Mouse (Mus musculus) bone marrow macrophage, adult 2 months (primary cell): ENCODE results near the gene Mfsd2a. TPM values are rescaled to one million over a fixed set of nuclear protein-coding genes. Genes with fewer than 3 reads are reported as not detected.

Source experiments
- H3K27ac ChIP-seq: 2 replicates; pipeline ENCODE4 v1.5.1; 2012; ENCODE audit warnings: low read depth, low read length; ENCODE audit not compliant: insufficient read depth
- H3K4me1 ChIP-seq: 2 replicates; pipeline ENCODE4 v1.6.1; 2012; ENCODE audit warnings: low read length; ENCODE audit not compliant: control insufficient read depth, insufficient read depth
- H3K4me3 ChIP-seq: 2 replicates; pipeline ENCODE4 v1.5.1; 2012; ENCODE audit warnings: mild to moderate bottlenecking, low read length, moderate library complexity; ENCODE audit not compliant: insufficient read depth
- CTCF ChIP-seq: IDR thresholded peaks from 2 replicates; pipeline ENCODE4 v1.5.1; 2012; ENCODE audit warnings: low read depth, mild to moderate bottlenecking, low read length, moderate library complexity
- POLR2A ChIP-seq: IDR thresholded peaks from 2 replicates; pipeline ENCODE4 v1.6.1; 2012; ENCODE audit warnings: mild to moderate bottlenecking, low read depth, low read length, borderline replicate concordance
- polyA plus RNA-seq: library from polyadenylated mRNA; stranded (reverse); fragments of >200 nt; gene quantifications from 2 replicates; pipeline ENCODE4 v1.2.4, GENCODE M21; 2012; ENCODE audit not compliant: missing spikeins, insufficient read depth, insufficient read length

The Mfsd2a gene
- polyA plus RNA-seq, 1 experiment, result not detected

GRCm38 (mm10) chr4:122939048-122939796 is 21.8 kb downstream of the Mfsd2a start:
- Histone ChIP-seq H3K4me1 (peaks cover 5% of the 10 kb centered on the region; the same call in 1 of the 2 replicates), H3K27ac (no peak overlapping the region), H3K4me3 (no peak overlapping the region)
- TF ChIP-seq POLR2A (no peak), CTCF (no peak)

DNA sequence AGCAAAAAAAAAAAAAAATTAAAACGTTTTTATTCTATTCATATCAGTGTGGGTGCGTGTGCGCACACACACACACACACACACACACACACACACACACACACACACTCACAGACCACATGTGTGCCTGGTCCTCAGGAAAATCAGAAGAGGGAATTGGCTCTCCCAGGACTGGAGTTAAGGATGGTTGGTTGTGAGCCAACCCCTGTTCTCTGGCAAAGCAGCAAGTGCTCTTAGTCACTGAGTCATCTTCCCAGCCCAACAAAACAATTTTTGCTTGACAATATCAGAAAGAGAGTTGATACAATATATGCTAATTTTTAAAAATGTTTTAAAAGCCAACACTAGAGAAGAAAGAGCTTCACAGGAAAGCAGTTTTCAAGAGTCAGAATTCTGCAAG is 23.5 kb downstream of the Mfsd2a start:
- H3K4me1 ChIP-seq, result peaks cover 7% of the 10 kb centered on the region
- H3K27ac ChIP-seq, result no peak overlapping the region
- H3K4me3 ChIP-seq, result no peak overlapping the region
- TF ChIP-seq CTCF, result no peak
- no peak for TF ChIP-seq POLR2A

DNA sequence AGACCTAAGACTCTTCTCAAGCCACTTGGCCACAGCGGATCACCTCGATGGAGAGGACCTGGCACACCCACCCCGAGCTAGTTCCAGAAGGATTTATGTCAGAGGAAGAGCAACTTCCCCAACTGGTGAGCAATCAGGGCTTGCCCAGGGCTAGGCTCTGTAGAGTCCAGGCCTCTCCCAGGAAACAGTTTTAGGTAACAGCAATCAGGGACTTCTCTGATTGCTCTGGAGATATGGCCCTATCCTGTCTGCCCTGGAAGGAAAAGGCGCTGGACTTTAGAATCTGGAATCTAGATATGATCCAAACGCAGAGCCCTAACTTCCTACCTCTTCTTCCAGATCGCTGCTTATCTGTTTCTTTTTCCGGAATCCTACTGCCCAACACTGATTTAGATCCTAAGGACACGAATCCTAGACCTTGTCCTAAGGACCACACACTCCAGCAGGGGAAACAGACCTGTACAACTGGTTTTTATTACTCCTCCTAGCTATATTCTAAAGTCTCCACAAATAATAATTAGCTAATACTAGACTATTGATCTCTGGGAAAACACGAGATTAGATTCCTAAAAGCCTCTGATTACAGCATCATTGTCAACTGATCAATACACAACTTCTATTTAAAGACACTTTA is 25.4 kb downstream of the Mfsd2a start:
- no peak for TF ChIP-seq POLR2A
- no peak for TF ChIP-seq CTCF
- no peak overlapping the region for H3K27ac ChIP-seq
- peaks cover 7% of the 10 kb centered on the region for H3K4me1 ChIP-seq
- no peak overlapping the region for H3K4me3 ChIP-seq

- no peak for TF ChIP-seq CTCF
- no peak for TF ChIP-seq POLR2A
- H3K4me1 ChIP-seq, result peaks cover 7% of the 10 kb centered on the region
- no peak overlapping the region for H3K27ac ChIP-seq
- no peak overlapping the region for H3K4me3 ChIP-seq
These were observed 27.1 kb downstream of the Mfsd2a start for GRCm38 (mm10) chr4:122933857-122934256.

DNA sequence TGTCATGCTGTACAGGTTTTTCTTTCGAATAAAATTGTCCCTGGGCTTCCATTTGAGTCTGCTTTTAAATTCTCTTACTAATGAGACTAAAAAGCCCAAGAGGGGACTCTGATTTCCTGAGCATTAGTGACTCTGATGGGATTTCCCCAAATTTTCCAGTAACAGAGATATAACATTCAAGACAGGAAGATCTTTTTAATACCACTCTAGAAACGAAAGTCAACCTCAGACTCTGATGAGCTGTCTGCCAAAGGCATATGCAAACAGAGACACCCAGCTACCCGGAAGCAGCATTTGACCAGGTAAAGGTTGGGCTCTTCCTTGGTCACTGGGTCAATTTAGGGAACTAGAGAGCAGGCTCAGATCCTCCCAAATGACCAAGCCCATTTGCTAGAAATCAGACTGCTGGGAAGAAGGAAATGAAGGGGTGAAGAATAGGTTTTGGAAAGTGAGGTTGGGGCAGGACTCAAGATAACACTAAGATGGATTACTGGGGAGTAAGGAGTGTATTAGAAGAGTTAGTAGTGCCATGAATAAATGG is 27.9 kb downstream of the Mfsd2a start:
- H3K4me3 ChIP-seq, result no peak overlapping the region
- no peak overlapping the region for H3K27ac ChIP-seq
- H3K4me1 ChIP-seq, result peaks cover 7% of the 10 kb centered on the region
- TF ChIP-seq CTCF, result no peak
- TF ChIP-seq POLR2A, result no peak

DNA sequence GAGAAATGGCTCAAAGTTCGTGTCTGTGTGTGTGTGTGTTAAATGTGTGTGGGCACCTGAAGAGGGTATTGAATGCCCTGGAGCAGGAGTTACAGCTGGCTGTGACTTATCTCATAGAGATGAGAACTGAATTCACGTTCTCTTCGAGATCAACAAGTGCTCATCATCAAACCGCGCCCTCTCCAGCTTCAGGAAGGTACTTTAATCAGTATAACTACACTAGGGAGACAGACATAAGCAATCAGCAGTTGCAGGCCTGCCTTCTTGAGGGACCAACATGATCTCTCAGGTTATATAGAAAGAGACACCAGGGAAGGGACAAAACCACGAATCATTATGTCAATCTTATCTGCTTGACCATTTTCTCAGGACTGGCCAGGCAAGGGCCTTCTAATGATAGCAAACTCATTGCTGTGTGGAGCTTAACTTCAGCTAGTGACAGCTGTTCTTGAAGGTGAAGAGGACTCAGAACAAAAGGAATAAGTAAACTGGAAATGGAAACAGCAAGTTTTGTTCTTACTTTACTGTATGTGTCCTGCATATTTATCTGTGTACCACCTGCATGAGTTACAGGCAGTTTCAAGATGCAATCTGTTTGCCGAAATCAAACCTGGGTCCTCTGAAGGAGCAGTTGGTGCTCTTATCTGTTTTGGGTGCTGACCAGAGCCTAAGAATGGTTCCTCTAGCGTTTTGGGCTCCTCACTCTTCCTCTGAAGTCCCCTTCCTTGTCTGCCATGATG is 28.6 kb downstream of the Mfsd2a start:
- H3K4me1 ChIP-seq, result peaks cover 7% of the 10 kb centered on the region
- H3K27ac ChIP-seq, result no peak overlapping the region
- no peak overlapping the region for H3K4me3 ChIP-seq
- TF ChIP-seq CTCF, result no peak
- TF ChIP-seq POLR2A, result no peak

DNA sequence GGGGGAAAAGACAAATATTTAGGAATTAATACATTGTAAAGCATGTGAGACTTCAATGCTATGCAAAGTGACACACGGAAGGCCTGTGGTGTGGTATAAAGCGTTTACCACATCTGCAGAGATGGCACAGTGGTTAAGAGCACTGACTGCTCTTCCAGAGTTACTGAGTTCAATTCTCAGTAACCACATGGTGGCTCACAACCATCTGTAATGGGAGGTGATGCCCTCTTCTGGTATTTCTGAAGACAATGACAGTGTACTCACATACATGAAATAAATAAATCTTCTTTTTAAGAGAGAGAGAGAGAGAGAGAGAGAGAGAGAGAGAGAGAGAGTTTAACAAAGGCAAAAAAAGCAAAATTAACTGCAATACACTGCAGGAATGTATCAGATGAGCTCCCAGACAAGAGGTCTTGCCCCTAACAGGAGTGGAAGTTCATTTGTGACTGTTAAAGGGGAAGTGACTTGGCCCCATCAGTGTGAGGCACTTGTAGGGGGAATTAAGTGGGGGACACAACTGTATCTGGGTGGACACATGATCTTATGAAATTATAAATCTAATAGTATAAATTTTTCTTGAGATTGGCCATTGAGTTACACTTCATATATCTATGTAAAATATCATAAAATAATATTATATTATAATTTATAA is 29.9 kb downstream of the Mfsd2a start:
- Histone ChIP-seq H3K4me1 (peaks cover 7% of the 10 kb centered on the region), H3K27ac (no peak overlapping the region), H3K4me3 (no peak overlapping the region)
- TF ChIP-seq CTCF, result no peak
- no peak for TF ChIP-seq POLR2A

- TF ChIP-seq POLR2A, result no peak
- TF ChIP-seq CTCF, result no peak
- peaks cover 22% of the 10 kb centered on the region for H3K4me1 ChIP-seq
- no peak overlapping the region for H3K4me3 ChIP-seq
- peak overlapping the region; percentile 81 for H3K27ac ChIP-seq
These were observed 37.3 kb downstream of the Mfsd2a start for GRCm38 (mm10) chr4:122923392-122924344.

DNA sequence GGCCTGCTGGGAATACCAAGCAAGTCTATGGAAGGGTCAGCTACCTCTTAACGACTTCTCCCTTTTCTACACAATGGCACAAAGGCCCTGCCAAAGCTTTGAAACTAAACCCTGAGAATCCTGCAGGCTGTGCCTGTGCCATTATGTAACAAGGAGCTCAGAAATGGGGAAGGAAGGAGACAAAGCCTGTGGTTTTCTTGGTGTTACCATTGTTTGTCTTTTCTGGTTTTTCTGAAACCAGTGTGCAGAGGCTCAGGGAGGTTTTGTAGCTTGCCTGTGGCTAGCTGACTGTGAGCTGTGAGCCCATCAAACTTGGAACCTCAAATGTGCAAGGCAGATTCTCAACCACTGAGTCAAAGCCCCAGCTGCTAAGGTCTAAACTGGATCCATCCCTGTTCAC is 38.1 kb downstream of the Mfsd2a start:
- no peak overlapping the region for H3K4me3 ChIP-seq
- H3K4me1 ChIP-seq, result peaks cover 22% of the 10 kb centered on the region
- peak overlapping the region; percentile 81 for H3K27ac ChIP-seq
- TF ChIP-seq POLR2A (no peak), CTCF (no peak)

DNA sequence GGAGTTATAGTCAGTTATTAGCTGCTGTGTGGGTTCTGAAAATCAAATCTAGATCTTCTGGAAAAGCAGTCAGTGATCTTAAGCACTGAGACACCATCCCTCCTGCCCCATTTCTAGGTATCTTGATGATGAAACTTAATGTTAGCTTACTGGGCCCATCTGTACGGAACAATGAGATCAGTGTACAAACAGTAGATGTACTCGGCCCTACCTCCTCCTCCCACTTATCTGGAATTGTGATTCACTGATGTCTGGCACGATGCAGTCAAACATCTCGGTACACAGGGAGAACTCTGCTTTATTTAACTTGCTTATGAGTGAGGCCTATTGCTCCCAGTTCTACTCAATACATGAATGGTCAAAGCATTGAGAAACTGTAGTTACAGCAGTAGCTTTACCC is 45.0 kb downstream of the Mfsd2a start:
- H3K4me3 ChIP-seq, result no peak overlapping the region
- no peak overlapping the region for H3K27ac ChIP-seq
- no peak for TF ChIP-seq POLR2A
- no peaks in the 10 kb centered on the region for H3K4me1 ChIP-seq
